Comparison of ENCODE assay signal across 19 mouse cellular contexts in genomic region chr1:91515642-91516041, GRCm38 (mm10). TPM values are rescaled to one million over a fixed set of nuclear protein-coding genes. Genes with fewer than 3 reads are reported as not detected.
DNase-seq lines count a peak whose midpoint lies in the region; ATAC-seq lines count a peak whose summit lies in the region.
"Had no signal": no experiment of that assay in that cellular context is flagged by ENCODE, and none has a peak within 500 bp of the region (broad histone marks: within the 10 kb centered on the region; RNA-seq: fewer than 3 reads in every experiment).

No protein-coding gene starts in this region.

- H3K27ac ChIP-seq in embryonic facial prominence, embryonic 15.5 days (replicated peaks) = peak overlapping the region; percentile 68; the same call in 1 of the 2 replicates
- H3K27ac ChIP-seq in stomach, embryonic 15.5 days = peak overlapping the region; percentile 52
- H3K27ac ChIP-seq in midbrain, embryonic 16.5 days (ENCODE audit: low read length) = no peak overlapping the region
- H3K27ac ChIP-seq: embryonic facial prominence, embryonic 12.5 days; forebrain, embryonic 15.5 days; heart, embryonic 13.5 days had no signal

- H3K9me3 ChIP-seq in embryonic facial prominence, embryonic 15.5 days (replicated peaks) = no peaks in the 10 kb centered on the region
- no peaks in the 10 kb centered on the region for H3K9me3 ChIP-seq in stomach, embryonic 15.5 days
- no peaks in the 10 kb centered on the region for H3K9me3 ChIP-seq in midbrain, embryonic 16.5 days (replicated peaks; ENCODE audit: control insufficient read depth, low read length, poor library complexity, severe bottlenecking)
- H3K9me3 ChIP-seq: embryonic facial prominence, embryonic 12.5 days; forebrain, embryonic 15.5 days; heart, embryonic 13.5 days had no signal

- H3K4me2 ChIP-seq in embryonic facial prominence, embryonic 15.5 days (replicated peaks) = no peak overlapping the region
- no peak overlapping the region for H3K4me2 ChIP-seq in stomach, embryonic 15.5 days
- no peak overlapping the region for H3K4me2 ChIP-seq in midbrain, embryonic 16.5 days (ENCODE audit: low read length)
- H3K4me2 ChIP-seq: embryonic facial prominence, embryonic 12.5 days; forebrain, embryonic 15.5 days; heart, embryonic 13.5 days had no signal

- H3K36me3 ChIP-seq in embryonic facial prominence, embryonic 15.5 days = peaks cover 18% of the 10 kb centered on the region
- H3K36me3 ChIP-seq in stomach, embryonic 15.5 days = 0 out of 2 replicates have a peak, but pooled peaks cover 3% of the 10 kb centered on the region
- H3K36me3 ChIP-seq in midbrain, embryonic 16.5 days (ENCODE audit: control insufficient read depth, insufficient read depth, low read length) = peaks cover 17% of the 10 kb centered on the region

- 70% methylated on average over 6 of the region's 6 CpGs for WGBS in embryonic facial prominence, embryonic 15.5 days
- 81% methylated on average over 6 of the region's 6 CpGs for WGBS in stomach, embryonic 15.5 days
- WGBS in midbrain, embryonic 16.5 days = 93% methylated on average over 6 of the region's 6 CpGs

- peak; percentile 34 for DNase-seq in kidney, postnatal 10 days
- DNase-seq in kidney, adult 11 months = no peak
- peak; percentile 67 for DNase-seq in urinary bladder, postnatal 14 days (ENCODE audit: low spot score)
- no peak for DNase-seq in urinary bladder, postnatal 10 days (ENCODE audit: low spot score)
- DNase-seq in ovary, postnatal 10 days (ENCODE audit: low spot score) = no peak
- DNase-seq: adrenal gland, postnatal 10 days; cerebellum, adult 11 months; cerebellum, adult 8-10 months; embryo, embryonic 11 days; gastrocnemius, postnatal 36 days; heart, adult 11 months; heart, postnatal 36 days had no signal

- no peak overlapping the region for H3K4me3 ChIP-seq in embryonic facial prominence, embryonic 15.5 days (replicated peaks)
- H3K4me3 ChIP-seq in stomach, embryonic 15.5 days (replicated peaks) = no peak overlapping the region
- H3K4me3 ChIP-seq in midbrain, embryonic 16.5 days (ENCODE audit: low read depth, low read length) = no peak overlapping the region
- H3K4me3 ChIP-seq: embryonic facial prominence, embryonic 12.5 days; erythroblast, embryonic 14.5 days; forebrain, embryonic 15.5 days; heart, embryonic 13.5 days had no signal

- H3K9ac ChIP-seq in embryonic facial prominence, embryonic 15.5 days = no peak overlapping the region
- no peak overlapping the region for H3K9ac ChIP-seq in stomach, embryonic 15.5 days
- no peak overlapping the region for H3K9ac ChIP-seq in midbrain, embryonic 16.5 days (ENCODE audit: low read depth, low read length)
- H3K9ac ChIP-seq: embryonic facial prominence, embryonic 12.5 days; forebrain, embryonic 15.5 days; heart, embryonic 13.5 days had no signal

- ATAC-seq in embryonic facial prominence, embryonic 15.5 days (ENCODE audit: insufficient number of reproducible peaks, low FRiP score, low TSS enrichment, low read depth) = no peak
- ATAC-seq in stomach, embryonic 15.5 days (ENCODE audit: insufficient read depth, low FRiP score, low read depth) = no peak
- ATAC-seq in midbrain, embryonic 16.5 days = no peak
- ATAC-seq: forebrain, embryonic 15.5 days had no signal

- 0 out of 2 replicates have a peak, but pooled peaks cover 4% of the 10 kb centered on the region for H3K4me1 ChIP-seq in embryonic facial prominence, embryonic 15.5 days
- H3K4me1 ChIP-seq in stomach, embryonic 15.5 days = no peaks in the 10 kb centered on the region
- H3K4me1 ChIP-seq in midbrain, embryonic 16.5 days (ENCODE audit: control insufficient read depth, insufficient read depth, low read length) = no peaks in the 10 kb centered on the region
- H3K4me1 ChIP-seq: embryonic facial prominence, embryonic 12.5 days; forebrain, embryonic 15.5 days; heart, embryonic 13.5 days had no signal

- no peaks in the 10 kb centered on the region for H3K27me3 ChIP-seq in embryonic facial prominence, embryonic 15.5 days
- no peaks in the 10 kb centered on the region for H3K27me3 ChIP-seq in stomach, embryonic 15.5 days (replicated peaks)
- no peaks in the 10 kb centered on the region for H3K27me3 ChIP-seq in midbrain, embryonic 16.5 days (ENCODE audit: control insufficient read depth, insufficient read depth, low read depth, low read length)
- H3K27me3 ChIP-seq: embryonic facial prominence, embryonic 12.5 days; forebrain, embryonic 15.5 days; heart, embryonic 13.5 days had no signal

RNA-seq across cellular contexts. Expression of gene Traf3ip1, which starts 21.2 kb away (rescaled TPM):
- 11.4 and 12.6 TPM in 2 replicates for polyA plus RNA-seq in embryonic facial prominence, embryonic 15.5 days (2015; fragmentation: Nextera tagmentation; extraction: Ambion mirVana)
- polyA plus RNA-seq in stomach, embryonic 15.5 days (2015; fragmentation: Nextera tagmentation; extraction: Ambion mirVana) = 7.8 and 8.4 TPM in 2 replicates
- 10.8 and 10.9 TPM in 2 replicates for polyA plus RNA-seq in midbrain, embryonic 16.5 days (2015; fragmentation: Nextera tagmentation; extraction: Ambion mirVana)

RNA-seq across cellular contexts. Expression of gene Asb1, which starts 24.7 kb away (rescaled TPM):
- polyA plus RNA-seq in embryonic facial prominence, embryonic 15.5 days (2015; fragmentation: Nextera tagmentation; extraction: Ambion mirVana) = 4.7 and 5.6 TPM in 2 replicates
- polyA plus RNA-seq in stomach, embryonic 15.5 days (2015; fragmentation: Nextera tagmentation; extraction: Ambion mirVana) = 4.3 and 6.3 TPM in 2 replicates
- 10.0 and 11.0 TPM in 2 replicates for polyA plus RNA-seq in midbrain, embryonic 16.5 days (2015; fragmentation: Nextera tagmentation; extraction: Ambion mirVana)

RNA-seq across cellular contexts. Expression of gene Per2, which starts 56.5 kb away (rescaled TPM):
- polyA plus RNA-seq in embryonic facial prominence, embryonic 15.5 days (2015; fragmentation: Nextera tagmentation; extraction: Ambion mirVana) = 3.6 and 4.4 TPM in 2 replicates
- 5.4 and 6.5 TPM in 2 replicates for polyA plus RNA-seq in stomach, embryonic 15.5 days (2015; fragmentation: Nextera tagmentation; extraction: Ambion mirVana)
- 4.5 and 5.1 TPM in 2 replicates for polyA plus RNA-seq in midbrain, embryonic 16.5 days (2015; fragmentation: Nextera tagmentation; extraction: Ambion mirVana)

Comparison
In these comparisons a context has a peak if more than half of its experiments do, and no peak if none do; other contexts are left out.
1. DNase-seq: peak in kidney, postnatal 10 days (single experiment) and urinary bladder, postnatal 14 days (single experiment); none in kidney, adult 11 months (single experiment), urinary bladder, postnatal 10 days (single experiment) and ovary, postnatal 10 days (single experiment).